Mouse (Mus musculus) adipose tissue, adult 10 weeks (tissue): ENCODE data around the gene Cacna1a. TPM values are rescaled to one million over a fixed set of nuclear protein-coding genes. Genes with fewer than 3 reads are reported as not detected.

Experiments used
- polyA plus RNA-seq: library from polyadenylated mRNA; stranded (reverse); fragments of 350-450 nt; fragmentation: Illumina TruSeq; extraction: RNeasy Lipid Tissue Mini Kit (QIAGEN cat#74804); gene quantifications from one replicate; pipeline ENCODE4 v1.2.3, GENCODE M21; 2014; ENCODE audit warnings: low read depth, low replicate concordance

Cacna1a gene
- 7.9 TPM for polyA plus RNA-seq

GRCm38 (mm10) chr8:84388275-84388674 is at the start of gene Cacna1a:
TSS of gene Cacna1a (plus strand) at chr8:84388440.

DNA sequence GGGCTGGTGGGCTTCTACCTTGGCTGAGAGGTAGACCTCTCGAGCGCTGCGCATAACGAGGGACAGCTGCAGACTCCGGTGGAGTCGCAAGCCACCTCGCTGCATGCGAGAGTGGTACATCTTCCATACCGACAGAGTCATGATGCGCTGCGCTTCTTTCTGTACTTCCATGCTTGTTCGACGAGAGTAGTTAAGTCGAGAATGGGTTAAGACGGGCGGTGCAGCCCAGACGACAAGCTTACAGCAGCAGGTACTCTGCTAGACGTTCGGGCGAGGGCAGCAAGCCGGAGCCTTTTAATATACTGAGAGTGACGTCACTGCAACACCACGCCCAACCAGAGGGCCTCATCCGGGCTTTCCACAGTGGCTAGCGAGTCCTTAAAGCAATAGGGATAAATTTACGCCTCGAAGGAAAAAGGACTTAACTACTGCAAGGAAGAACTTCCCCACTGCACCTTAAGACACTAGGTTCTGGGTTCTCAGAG is 274.4 kb downstream of the Cacna1a start, which contains the start of gene Ier2:
Ier2 (minus strand) TSS at position 272 of the 485 bp plus-strand sequence.

GRCm38 (mm10) chr8:84686191-84687002 is 298.2 kb downstream of the Cacna1a start, which contains the start of gene Trmt1:
TSS of gene Trmt1 (plus strand) at chr8:84686307.

GRCm38 (mm10) chr8:84687705-84688100 is 299.5 kb downstream of the Cacna1a start, which contains the start of gene Nacc1:
TSS of gene Nacc1 (minus strand) at chr8:84687862.

Other genes with a start within 250 kb of the Cacna1a start
- gene Cc2d1a, start 240.5 kb upstream of the Cacna1a start, polyA plus RNA-seq, result 21.9 TPM
- 2.8 TPM for gene 4930432K21Rik, start 240.4 kb upstream of the Cacna1a start, polyA plus RNA-seq
- gene Nanos3, start 203.2 kb upstream of the Cacna1a start, polyA plus RNA-seq, result not detected
- gene Zswim4, start 151.4 kb upstream of the Cacna1a start, polyA plus RNA-seq, result 5.1 TPM
- gene D8Ertd738e, start 138.7 kb upstream of the Cacna1a start, polyA plus RNA-seq, result 193 TPM
- gene Mri1, start 131.1 kb upstream of the Cacna1a start, polyA plus RNA-seq, result 18.5 TPM
- 15.2 TPM for gene Ccdc130, start 118.1 kb upstream of the Cacna1a start, polyA plus RNA-seq